Mouse (Mus musculus) lung, postnatal 0 days (tissue): ENCODE results near the gene Hils1. TPM values are rescaled to one million over a fixed set of nuclear protein-coding genes. Genes with fewer than 3 reads are reported as not detected.

Experiments used
- ATAC-seq: fragments of 200-750 bp; cut with Nextera tagmentation; 2 replicates; pipeline ENCODE4 v1.8.0; 2017; ENCODE audit warnings: moderate library complexity
- DNase-seq: peaks from one replicate; pipeline ENCODE4 v3.0.0-alpha.2; 2016; ENCODE audit warnings: low spot score
- H3K27ac ChIP-seq: fragments of 300-500 bp; sonication (generic); 2 replicates; pipeline ENCODE4 v1.5.1; 2014; ENCODE audit warnings: antibody characterized with exemption, mild to moderate bottlenecking, low read length, mixed read lengths
- H3K27me3 ChIP-seq: fragments of 300-500 bp; sonication (generic); replicated peaks from 2 replicates; pipeline ENCODE4 v1.6.1; 2014; ENCODE audit warnings: low read length, mixed read lengths; ENCODE audit not compliant: insufficient read depth
- H3K36me3 ChIP-seq: fragments of 300-500 bp; sonication (generic); 2 replicates; pipeline ENCODE4 v1.6.1; 2014; ENCODE audit warnings: low read length, mixed read lengths; ENCODE audit not compliant: insufficient read depth
- H3K4me1 ChIP-seq: fragments of 300-500 bp; sonication (generic); 2 replicates; pipeline ENCODE4 v1.6.1; 2014; ENCODE audit warnings: antibody characterized with exemption, low read depth, low read length, mixed read lengths; ENCODE audit not compliant: insufficient read depth
- H3K4me2 ChIP-seq: fragments of 300-500 bp; sonication (generic); replicated peaks from 2 replicates; pipeline ENCODE4 v1.6.1; 2014; ENCODE audit warnings: low read depth, mild to moderate bottlenecking, low read length, moderate library complexity, mixed read lengths
- H3K4me3 ChIP-seq: fragments of 300-500 bp; sonication (generic); 2 replicates; pipeline ENCODE4 v1.5.1; 2014; ENCODE audit warnings: low read depth, low read length
- H3K9ac ChIP-seq: fragments of 300-500 bp; sonication (generic); replicated peaks from 2 replicates; pipeline ENCODE4 v1.6.1; 2014; ENCODE audit warnings: low read depth, mild to moderate bottlenecking
- H3K9me3 ChIP-seq: fragments of 300-500 bp; sonication (generic); 2 replicates; pipeline ENCODE4 v1.6.1; 2016; ENCODE audit warnings: low read length, mixed read lengths
- CTCF ChIP-seq: IDR thresholded peaks from 2 replicates; pipeline ENCODE4 v1.5.1; 2016; ENCODE audit warnings: antibody characterized with exemption, mild to moderate bottlenecking
- EP300 ChIP-seq: IDR thresholded peaks from 2 replicates; pipeline ENCODE4 v1.6.1; 2016; ENCODE audit warnings: antibody characterized with exemption, mild to moderate bottlenecking, control low read depth
- WGBS: fragments of 180-500 bp; shearing (Covaris S2); extraction: QIAGEN DNeasy Blood & Tissue Kit; methylation state at CpG from one replicate; pipeline ENCODE4 v1.1.7; 2014; 5-methylcytosine and 5-hydroxymethylcytosine counted together
- polyA plus RNA-seq: library from polyadenylated mRNA; unstranded; fragments of >200 nt; fragmentation: Nextera tagmentation; extraction: Ambion mirVana; gene quantifications from 2 replicates; pipeline ENCODE4 v1.2.1, GENCODE M21; 2015

Hils1 gene
- polyA plus RNA-seq: not detected in 2 replicates

DNA sequence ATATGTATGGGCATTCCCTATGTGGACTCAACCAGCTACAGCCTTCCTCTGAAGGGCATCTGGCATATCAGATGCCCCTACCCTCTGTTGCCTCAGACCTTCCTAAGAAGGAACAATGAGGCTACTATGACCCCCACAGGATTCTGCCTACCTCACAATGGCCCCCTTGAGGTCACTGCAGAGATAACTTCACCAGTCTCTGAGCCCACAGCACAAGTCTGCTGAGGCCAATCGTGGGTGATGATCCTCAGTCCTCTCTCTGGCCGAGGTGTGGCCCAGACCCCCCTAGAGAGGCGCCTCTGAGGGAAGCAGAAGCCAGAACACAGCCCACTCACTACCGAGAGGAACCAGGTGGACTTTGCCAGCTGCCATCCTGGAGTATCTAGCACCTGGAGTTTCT lies at the start of gene Hils1:
Gene Hils1, plus strand, starts transcription at position 175 of the 400 bp plus-strand sequence.
- ATAC-seq (no peak), DNase-seq (no peak)
- Histone ChIP-seq H3K4me2 (no peak within 1 kb of the TSS), H3K4me3 (no peak within 1 kb of the TSS), H3K4me1 (no peaks in the 10 kb centered on the region), H3K9me3 (no peaks in the 10 kb centered on the region), H3K27ac (no peak within 1 kb of the TSS), H3K27me3 (no peaks in the 10 kb centered on the region), H3K9ac (no peak within 1 kb of the TSS), H3K36me3 (no peaks in the 10 kb centered on the region)
- 44% methylated on average over 4 of the region's 4 CpGs for WGBS
- peak; percentile 36 for TF ChIP-seq CTCF
- no peak for TF ChIP-seq EP300

DNA sequence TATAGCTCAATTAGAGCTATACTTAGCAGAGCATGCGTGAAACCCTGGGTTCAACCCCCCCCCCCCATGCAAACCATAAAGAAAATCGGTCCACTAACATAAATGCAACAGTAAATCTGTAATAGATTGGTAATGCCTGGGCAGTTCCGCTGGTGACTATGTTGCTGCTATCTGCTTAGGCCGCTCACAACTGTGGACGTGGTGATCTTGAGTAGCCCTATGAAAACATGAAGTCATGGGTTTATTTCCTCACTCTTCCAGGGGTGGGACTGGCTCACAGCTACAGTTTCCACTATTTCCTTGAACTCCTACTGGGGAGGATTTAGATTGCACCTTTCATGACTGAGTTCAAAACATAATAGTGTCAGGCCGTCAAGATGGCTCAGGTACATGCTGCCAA lies 49.7 kb upstream of the Hils1 start:
- Histone ChIP-seq H3K9me3 (no peaks in the 10 kb centered on the region), H3K27ac (peak overlapping the region; percentile 44), H3K4me3 (no peak overlapping the region), H3K4me2 (no peak overlapping the region), H3K27me3 (no peaks in the 10 kb centered on the region), H3K4me1 (peaks cover 5% of the 10 kb centered on the region), H3K36me3 (no peaks in the 10 kb centered on the region), H3K9ac (no peak overlapping the region)
- DNase-seq (peak; percentile 84), ATAC-seq (peak; percentile 28; the same call in 1 of the 2 replicates)
- 54% methylated on average over 6 of the region's 6 CpGs for WGBS
- TF ChIP-seq EP300: no peak
- peak; percentile 38; the same call in 1 of the 2 replicates for TF ChIP-seq CTCF

DNA sequence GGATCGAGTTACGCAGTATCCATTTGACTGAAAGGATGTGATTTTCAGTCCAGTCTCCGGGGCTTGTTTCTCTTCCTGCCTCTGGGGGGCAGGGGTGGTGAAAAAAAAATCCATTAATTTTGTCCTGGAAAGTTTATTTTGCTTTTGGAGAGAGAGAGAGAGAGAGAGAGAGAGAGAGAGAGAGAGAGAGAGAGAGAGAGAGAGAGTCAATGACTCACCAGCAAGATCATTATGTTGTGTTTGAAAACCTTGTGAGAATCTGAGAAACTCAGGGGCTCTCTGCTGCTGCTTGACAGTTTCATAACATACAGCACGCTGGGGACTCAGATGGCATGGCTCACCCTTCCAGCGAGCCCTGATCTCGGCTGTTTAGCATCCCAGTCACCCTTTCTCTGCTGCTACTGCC lies 46.4 kb upstream of the Hils1 start:
- Histone ChIP-seq H3K4me2 (no peak overlapping the region), H3K4me3 (no peak overlapping the region), H3K9me3 (no peaks in the 10 kb centered on the region), H3K9ac (no peak overlapping the region), H3K36me3 (no peaks in the 10 kb centered on the region), H3K27me3 (no peaks in the 10 kb centered on the region), H3K4me1 (no peaks in the 10 kb centered on the region; the same call in 1 of the 2 replicates), H3K27ac (no peak overlapping the region; the same call in 1 of the 2 replicates)
- TF ChIP-seq EP300 (no peak), CTCF (peak; percentile 19; the same call in 1 of the 2 replicates)
- 22% methylated on average over 6 of the region's 6 CpGs for WGBS
- DNase-seq (peak; percentile 77), ATAC-seq (peak; percentile 31)

DNA sequence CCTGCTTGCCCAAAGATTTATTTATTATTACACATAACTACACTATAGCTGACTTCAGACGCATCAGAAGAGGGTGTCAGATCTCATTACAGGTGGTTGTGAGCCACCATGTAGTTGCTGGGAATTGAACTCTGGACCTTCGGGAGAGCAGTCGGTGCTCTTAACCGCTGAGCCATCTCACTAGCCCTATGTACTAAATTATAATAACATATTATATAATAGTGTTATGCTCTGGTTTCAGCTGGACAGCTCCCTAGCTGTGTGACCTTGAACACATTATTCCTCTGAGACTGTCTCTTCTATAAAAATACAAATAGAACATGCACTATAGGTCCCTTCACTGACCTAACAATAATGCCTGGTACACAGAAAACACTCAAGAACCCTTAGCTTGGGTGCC lies 42.4 kb upstream of the Hils1 start:
- no peaks in the 10 kb centered on the region for H3K36me3 ChIP-seq
- H3K27ac ChIP-seq: no peak overlapping the region
- no peaks in the 10 kb centered on the region for H3K27me3 ChIP-seq
- TF ChIP-seq EP300: no peak
- no peak for TF ChIP-seq CTCF
- no peaks in the 10 kb centered on the region for H3K9me3 ChIP-seq
- no peak overlapping the region for H3K9ac ChIP-seq
- 86% methylated on average over 4 of the region's 4 CpGs for WGBS
- peaks cover 8% of the 10 kb centered on the region for H3K4me1 ChIP-seq
- DNase-seq: no peak
- H3K4me2 ChIP-seq: no peak overlapping the region
- no peak overlapping the region for H3K4me3 ChIP-seq
- ATAC-seq: no peak

DNA sequence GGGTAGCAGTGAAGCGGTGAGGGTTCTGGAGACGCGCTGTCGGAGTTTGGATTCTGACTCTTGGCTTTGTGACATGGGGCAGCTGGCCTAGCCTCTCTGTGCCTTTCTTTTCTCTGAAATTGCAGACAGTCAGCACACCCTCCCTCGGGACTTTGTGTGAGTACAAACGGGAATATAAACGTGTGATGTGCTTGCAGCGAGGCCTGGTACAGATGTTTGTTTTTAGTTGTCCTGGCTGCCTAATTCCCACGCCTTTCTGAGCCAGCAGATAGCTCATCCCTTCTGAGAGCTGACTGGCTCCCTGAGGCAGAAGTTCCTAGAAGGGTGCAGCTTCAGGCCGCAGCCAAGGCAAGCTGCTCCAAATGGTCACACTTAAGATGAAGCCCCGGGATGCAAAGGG lies 41.0 kb upstream of the Hils1 start:
- Histone ChIP-seq H3K27me3 (no peaks in the 10 kb centered on the region), H3K9me3 (no peaks in the 10 kb centered on the region), H3K4me3 (no peak overlapping the region), H3K27ac (no peak overlapping the region), H3K9ac (no peak overlapping the region), H3K36me3 (no peaks in the 10 kb centered on the region), H3K4me1 (peaks cover 8% of the 10 kb centered on the region), H3K4me2 (no peak overlapping the region)
- ATAC-seq (0 out of 2 replicates have a peak, but pooled peaks have one; percentile 3), DNase-seq (peak; percentile 68)
- WGBS: 49% methylated on average over 11 of the region's 11 CpGs
- no peak for TF ChIP-seq CTCF
- no peak for TF ChIP-seq EP300

DNA sequence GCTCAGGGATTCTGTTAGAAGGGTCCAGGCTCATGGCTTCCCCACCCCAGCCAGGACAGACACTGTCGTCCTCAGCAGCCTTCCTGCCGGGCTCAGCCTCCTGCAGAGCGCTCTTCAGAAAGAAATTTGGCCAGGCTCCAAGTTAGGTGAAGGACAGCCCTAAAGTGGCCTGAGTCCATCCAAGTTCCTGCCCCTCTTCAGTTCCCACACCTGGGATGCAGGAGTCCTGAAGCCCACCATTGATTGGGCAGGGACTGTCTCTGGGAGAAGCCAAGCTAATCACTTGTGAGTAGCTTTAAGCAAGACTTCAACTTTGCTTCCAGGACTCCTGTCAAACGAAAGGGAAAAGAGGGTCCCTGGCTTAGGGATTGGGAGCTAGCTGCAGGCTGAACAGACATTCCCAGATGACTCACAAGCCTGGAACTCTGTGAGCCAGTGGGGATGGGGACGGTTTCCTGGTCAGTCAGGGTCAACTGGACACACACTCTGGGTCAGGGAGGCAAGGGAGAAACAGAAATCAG lies 39.6 kb upstream of the Hils1 start:
- Histone ChIP-seq H3K27ac (peak overlapping the region; percentile 73), H3K27me3 (no peaks in the 10 kb centered on the region), H3K9me3 (no peaks in the 10 kb centered on the region), H3K36me3 (no peaks in the 10 kb centered on the region), H3K4me3 (no peak overlapping the region), H3K4me2 (no peak overlapping the region), H3K9ac (no peak overlapping the region), H3K4me1 (peaks cover 8% of the 10 kb centered on the region)
- whole genome bisulfite sequencing: 6% methylated on average over 5 of the region's 5 CpGs
- DNase-seq (peak; percentile 65), ATAC-seq (0 out of 2 replicates have a peak, but pooled peaks have one; percentile 8)
- TF ChIP-seq EP300 (no peak), CTCF (no peak)
